Mouse (Mus musculus) Patski (cell line): ENCODE results near the gene Ly6g6e. TPM values are rescaled to one million over a fixed set of nuclear protein-coding genes. Genes with fewer than 3 reads are reported as not detected.
A peak's percentile ranks its signal among the peaks of the same experiment; 100 is the strongest.
"Not testable (repeated sequence)": the region's sequence is repeated elsewhere in the genome, so short reads cannot be mapped to it uniquely, and the experiment has no call there.

Experiments
- ATAC-seq: fragments of 100-300 bp; one replicate; pipeline ENCODE4 v1.8.0; 2021
- CTCF ChIA-PET: fragments of 350-600 bp; sonication (Branson Sonifier 250); formaldehyde crosslinking; loops from one replicate; lab custom pipeline; 2022; ENCODE audit warnings: inconsistent platforms; lab: Charles Lee
- POLR2A ChIA-PET: fragments of 350-600 bp; sonication (Branson Sonifier 250); formaldehyde crosslinking; loops from one replicate; lab custom pipeline; 2022; ENCODE audit warnings: antibody characterized with exemption, inconsistent platforms; lab: Charles Lee
- DNase-seq: peaks from one replicate; pipeline ENCODE4 v3.0.0-alpha.2; 2011; ENCODE audit warnings: low read depth, low spot score
- H3K27me3 ChIP-seq: fragments of 371-371 bp; one replicate; pipeline ENCODE4 v1.5.1; 2021
- CTCF ChIP-seq: fragments of 100-300 bp; IDR thresholded peaks from one replicate; pipeline ENCODE4 v1.5.1; 2021
- in situ Hi-C: fragments of 300-500 bp; cut with MboI; formaldehyde crosslinking; loops from 3 replicates; pipeline ENCODE4 v1.11.1; 2018; ENCODE audit warnings: low pct_unique_long_range_greater_than_20kb, mixed read lengths
- polyA plus RNA-seq: library from polyadenylated mRNA; unstranded; gene quantifications from one replicate; pipeline ENCODE4 v1.2.3, GENCODE M21; 2021

The Ly6g6e gene
- polyA plus RNA-seq, 1 experiment from 2014 or later = not detected

DNA sequence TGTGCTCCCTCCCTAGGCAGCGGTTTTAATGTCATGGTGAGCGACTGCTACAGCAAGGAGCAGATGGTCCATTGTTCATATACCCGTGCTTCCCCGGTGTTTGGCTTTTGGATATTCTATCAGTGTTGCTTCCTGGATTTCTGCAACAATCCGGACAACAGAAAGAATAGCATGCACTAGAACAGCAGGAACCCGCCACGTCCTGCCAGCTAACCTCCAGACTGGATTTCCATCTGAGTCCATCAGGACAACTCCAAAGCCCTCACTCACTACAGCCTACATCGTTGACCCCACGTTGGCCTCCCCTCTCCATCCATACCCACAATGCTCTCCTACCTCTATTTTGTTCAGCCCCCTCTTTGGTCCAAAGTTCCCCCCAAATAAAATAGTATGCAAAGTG is 35.1 kb downstream of the Ly6g6e start:
- in situ Hi-C loops = loop anchor here (5.0 kb wide), 1 partner anchor 89 kb away; no protein-coding TSS in a partner anchor
- ChIA-PET CTCF (no interaction called here), POLR2A (interaction anchor here (1.4 kb wide), 1 partner anchor 9 kb away, joined by 3 read pairs; the partner anchor contains the start of gene Gpank1)
- no peak for ATAC-seq
- TF ChIP-seq CTCF = no peak
- no peak for DNase-seq
- H3K27me3 ChIP-seq = no peaks in the 10 kb centered on the region

DNA sequence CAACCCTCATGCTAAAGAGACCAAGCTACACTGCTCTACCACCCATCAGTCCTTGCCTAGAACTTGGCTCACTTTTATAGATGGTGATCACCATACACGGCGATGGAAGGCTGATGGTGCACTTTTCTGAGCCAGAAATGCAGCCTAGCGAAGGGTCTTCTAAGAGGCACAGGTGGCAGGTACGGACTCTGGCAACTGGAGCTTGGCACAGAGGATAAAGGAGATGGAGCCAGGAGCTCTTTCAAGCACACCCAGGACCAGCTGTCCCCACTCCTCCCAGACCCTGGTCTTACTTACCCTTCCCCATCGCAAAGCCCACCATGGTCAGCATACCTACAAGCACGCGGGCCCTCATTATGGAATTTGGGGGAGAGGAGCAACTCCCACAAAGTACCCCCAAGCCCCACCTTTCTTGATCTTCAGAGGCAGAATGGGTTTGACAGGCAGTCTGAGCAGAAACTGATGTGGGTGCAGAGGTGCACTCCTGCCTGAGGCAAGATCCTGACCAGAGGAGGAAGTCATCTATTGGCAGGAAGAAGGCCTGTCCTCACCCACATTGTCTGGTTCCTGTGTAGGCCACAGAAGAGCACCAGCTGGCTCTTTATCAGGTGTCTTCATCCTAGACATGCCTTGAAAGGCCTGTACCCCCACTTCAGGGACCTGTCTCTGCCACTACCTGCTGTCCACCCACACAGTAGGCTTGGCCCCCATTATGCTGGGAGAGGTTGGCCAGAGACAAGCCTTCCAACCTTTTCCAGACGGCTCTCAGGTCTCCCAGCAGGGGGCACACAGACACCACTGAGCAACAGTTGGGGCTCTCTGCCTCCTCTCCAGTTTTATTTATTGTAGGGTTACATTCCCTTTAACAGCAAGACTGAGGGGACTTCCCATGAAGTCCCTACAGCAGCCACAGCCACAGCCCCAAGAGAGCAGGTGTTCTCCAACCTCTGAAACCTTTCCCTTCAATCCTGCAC is 38.6 kb downstream of the Ly6g6e start, which contains the start of gene Ly6g5b:
Gene Ly6g5b (minus strand): TSS at position 383 of the 974 bp plus-strand sequence.
- no peaks in the 10 kb centered on the region for H3K27me3 ChIP-seq
- CTCF ChIA-PET = interaction anchor here (2.1 kb wide), 1 partner anchor 11 kb away, joined by 4 read pairs; the partner anchor contains the start of gene D17H6S53E
- in situ Hi-C loops = no loop called here
- no peak for ATAC-seq
- POLR2A ChIA-PET = no interaction called here
- no peak for TF ChIP-seq CTCF
- no peak for DNase-seq

DNA sequence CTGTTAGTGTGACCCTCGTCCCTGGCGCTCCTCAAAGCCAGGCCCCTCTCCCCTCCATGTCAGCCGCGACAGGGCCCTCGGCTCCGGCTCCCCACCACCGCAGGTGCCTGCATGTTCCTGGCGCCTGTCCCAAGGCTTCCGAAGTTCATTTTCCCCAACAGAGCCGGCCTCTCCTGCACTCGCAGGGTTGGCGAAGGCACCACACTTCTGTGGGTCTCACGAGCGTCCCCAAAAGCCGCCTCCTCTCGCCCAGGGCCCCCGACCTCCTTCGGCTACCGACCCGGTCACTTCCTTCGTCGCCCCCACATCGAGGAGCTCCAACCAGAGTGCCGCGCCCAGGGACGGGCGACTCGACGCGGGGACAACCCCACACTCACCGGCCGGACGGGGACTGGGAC is 44.0 kb downstream of the Ly6g6e start:
- no peaks in the 10 kb centered on the region for H3K27me3 ChIP-seq
- DNase-seq = no peak
- ATAC-seq = peak; percentile 5
- no peak for TF ChIP-seq CTCF
- POLR2A ChIA-PET = interaction anchor here (0.9 to 1.6 kb wide), 3 partner anchors 10 to 102 kb away, joined by 3 read pairs; no protein-coding TSS in a partner anchor
- in situ Hi-C loops = no loop called here
- CTCF ChIA-PET = interaction anchor here (0.8 to 1.8 kb wide), 2 partner anchors 47 to 99 kb away, joined by 3 to 5 read pairs; no protein-coding TSS in a partner anchor

DNA sequence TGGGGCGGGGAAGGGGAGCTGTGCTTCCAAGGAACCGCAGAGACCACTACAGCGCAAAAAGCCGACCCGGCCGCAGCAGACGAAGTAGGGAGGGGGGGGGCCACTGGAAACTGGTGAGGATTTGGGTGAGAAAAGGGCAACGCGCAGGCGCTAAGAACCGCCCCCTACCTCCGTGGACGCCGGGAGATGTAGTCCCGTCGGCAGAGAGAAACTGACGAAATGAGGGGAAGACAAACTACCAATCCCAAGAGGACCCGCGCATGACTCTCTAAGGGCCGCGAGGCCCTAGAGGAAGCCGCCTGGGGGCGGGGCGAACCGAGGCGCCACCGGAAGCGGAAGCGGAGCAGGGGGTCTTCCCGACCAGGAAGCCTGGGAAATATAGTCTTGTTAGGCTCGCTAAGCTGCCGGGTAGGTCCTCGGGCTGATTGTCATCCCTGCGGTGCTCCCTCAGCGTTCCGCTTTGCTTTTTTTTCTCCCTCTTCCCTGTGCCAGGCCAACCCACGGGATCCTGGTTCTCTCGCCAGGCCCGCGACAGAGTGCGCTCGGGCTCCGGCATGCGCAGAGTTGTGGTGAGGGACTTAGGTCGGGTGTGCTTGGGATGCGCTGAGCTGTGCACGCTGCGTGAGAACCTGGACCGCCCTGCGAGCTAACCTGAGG is 44.6 kb downstream of the Ly6g6e start, which contains the start of gene Gpank1:
Gene Gpank1 (plus strand): TSS at position 313 of the 657 bp plus-strand sequence.
- H3K27me3 ChIP-seq = no peaks in the 10 kb centered on the region
- in situ Hi-C loops = no loop called here
- TF ChIP-seq CTCF = no peak
- DNase-seq (peak; percentile 87), ATAC-seq (peak; percentile 89)
- POLR2A ChIA-PET = interaction anchor here (0.7 to 1.6 kb wide), 4 partner anchors 10 to 120 kb away, joined by 3 read pairs; no protein-coding TSS in a partner anchor
- CTCF ChIA-PET = interaction anchor here (0.8 to 1.8 kb wide), 3 partner anchors 26 to 99 kb away, joined by 3 to 5 read pairs (median 3); no protein-coding TSS in a partner anchor

DNA sequence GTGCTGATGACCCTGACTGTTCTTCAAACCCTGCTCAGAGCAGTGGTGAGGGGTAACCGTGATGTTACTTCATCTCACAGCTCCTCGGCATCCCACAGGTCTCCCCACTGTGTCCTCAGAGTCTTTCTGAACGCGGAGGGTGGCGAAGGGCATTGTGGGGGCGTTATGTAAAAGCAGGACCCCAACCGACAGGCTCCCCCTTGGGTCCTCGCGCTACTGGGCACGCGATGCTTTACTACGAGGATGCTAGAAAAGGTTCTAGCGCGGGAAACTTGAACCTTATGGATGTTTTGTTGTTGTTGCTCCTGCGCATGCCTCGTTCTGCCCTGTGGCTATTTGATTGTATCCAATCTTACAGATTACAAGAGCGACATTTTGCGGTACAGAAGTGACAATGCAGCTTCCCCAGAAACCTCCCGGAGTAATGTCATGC is 45.2 kb downstream of the Ly6g6e start, which contains the start of gene Csnk2b:
Gene Csnk2b (minus strand): TSS at position 183 of the 433 bp plus-strand sequence.
- ChIA-PET POLR2A (interaction anchor here (0.6 to 1.2 kb wide), 3 partner anchors 14 to 120 kb away, joined by 3 to 5 read pairs (median 3); no protein-coding TSS in a partner anchor), CTCF (interaction anchor here (0.8 to 1.8 kb wide), 3 partner anchors 27 to 100 kb away, joined by 3 to 5 read pairs (median 3); no protein-coding TSS in a partner anchor)
- DNase-seq = peak; percentile 38
- H3K27me3 ChIP-seq = no peaks in the 10 kb centered on the region
- peak; percentile 9 for ATAC-seq
- TF ChIP-seq CTCF = no peak
- in situ Hi-C loops = no loop called here

DNA sequence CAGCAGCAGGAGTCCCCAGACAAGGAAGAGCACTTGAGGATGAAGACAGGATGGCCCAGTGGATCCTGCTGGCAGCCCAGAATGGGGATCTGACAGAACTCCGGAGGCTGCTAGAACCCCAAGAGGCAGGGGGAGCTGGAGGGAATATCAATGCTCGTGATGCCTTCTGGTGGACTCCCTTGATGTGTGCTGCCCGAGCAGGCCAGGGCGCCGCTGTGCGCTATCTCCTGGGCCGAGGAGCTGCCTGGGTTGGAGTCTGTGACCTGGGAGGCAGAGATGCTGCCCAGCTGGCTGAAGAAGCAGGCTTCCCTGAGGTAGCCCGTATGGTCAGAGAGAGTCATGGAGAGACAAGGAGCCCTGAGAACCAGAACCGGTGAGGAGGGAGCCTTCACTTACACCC is 46.6 kb downstream of the Ly6g6e start:
- DNase-seq, in situ Hi-C loops, ATAC-seq, POLR2A ChIA-PET, CTCF ChIA-PET, H3K27me3 ChIP-seq: not testable (repeated sequence)

DNA sequence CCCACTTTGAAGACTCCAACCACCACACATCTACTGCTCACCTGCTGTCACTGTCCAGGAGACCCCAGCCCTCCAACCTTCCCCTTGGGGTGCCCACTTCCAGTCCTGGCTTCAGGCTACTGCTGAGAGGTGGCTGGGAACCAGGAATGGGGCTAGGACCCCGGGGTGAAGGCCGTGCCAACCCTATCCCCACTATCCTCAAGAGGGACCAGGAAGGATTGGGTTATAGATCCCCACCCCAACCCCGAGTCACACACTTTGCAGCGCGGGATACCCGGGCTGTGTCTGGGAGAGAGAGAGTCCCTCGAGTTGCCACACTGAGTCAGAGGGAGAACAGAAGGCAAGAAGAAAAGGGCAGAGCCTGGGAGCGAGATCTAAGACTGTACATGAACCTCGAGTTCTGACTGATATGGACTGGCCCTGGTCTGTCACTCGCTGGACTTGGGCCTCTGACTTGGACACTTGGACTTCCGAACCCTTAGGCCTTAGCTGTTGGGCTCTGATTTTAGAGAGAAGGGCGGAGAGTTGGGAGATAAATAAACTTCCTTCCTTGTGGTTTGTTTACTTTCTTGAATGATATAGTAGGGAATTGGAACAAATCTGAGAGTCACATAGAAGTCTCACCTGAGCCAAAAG is 47.7 kb downstream of the Ly6g6e start:
- in situ Hi-C loops, H3K27me3 ChIP-seq, ATAC-seq, DNase-seq: not testable (repeated sequence)
- ChIA-PET CTCF (interaction anchor here (0.9 to 2.1 kb wide), 2 partner anchors 14 to 18 kb away, joined by 3 to 11 read pairs; no protein-coding TSS in a partner anchor), POLR2A (interaction anchor here (0.6 kb wide), 1 partner anchor 226 kb away, joined by 12 read pairs; the partner anchor contains the start of genes C2 and Ehmt2)

DNA sequence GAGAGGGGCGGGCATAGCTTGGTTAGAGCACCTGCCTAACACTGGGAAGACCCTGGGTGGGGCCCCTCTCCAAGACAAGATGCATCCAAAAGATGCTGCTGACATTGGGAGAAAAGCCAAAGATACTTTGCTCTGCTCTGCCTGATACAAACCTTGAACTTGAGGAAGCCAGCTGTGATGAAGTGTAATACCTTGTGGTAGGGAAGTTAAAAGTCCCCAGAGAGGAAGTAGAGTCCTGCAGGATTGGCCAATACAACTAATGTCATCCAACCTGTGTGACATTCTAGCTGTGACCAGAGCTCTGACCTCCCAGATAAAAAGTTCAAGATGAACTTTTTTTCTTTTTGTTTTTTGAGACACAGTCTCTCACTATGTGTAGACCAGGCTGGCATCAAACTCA is 48.4 kb downstream of the Ly6g6e start:
- TF ChIP-seq CTCF = no peak
- POLR2A ChIA-PET = interaction anchor here (0.6 kb wide), 1 partner anchor 227 kb away, joined by 12 read pairs; the partner anchor contains the start of genes C2 and Ehmt2
- in situ Hi-C loops = loop anchor here (25.0 kb wide), 1 partner anchor 488 kb away; the partner anchor contains the start of genes Atf6b, Fkbpl, Ppt2 and Prrt1

DNA sequence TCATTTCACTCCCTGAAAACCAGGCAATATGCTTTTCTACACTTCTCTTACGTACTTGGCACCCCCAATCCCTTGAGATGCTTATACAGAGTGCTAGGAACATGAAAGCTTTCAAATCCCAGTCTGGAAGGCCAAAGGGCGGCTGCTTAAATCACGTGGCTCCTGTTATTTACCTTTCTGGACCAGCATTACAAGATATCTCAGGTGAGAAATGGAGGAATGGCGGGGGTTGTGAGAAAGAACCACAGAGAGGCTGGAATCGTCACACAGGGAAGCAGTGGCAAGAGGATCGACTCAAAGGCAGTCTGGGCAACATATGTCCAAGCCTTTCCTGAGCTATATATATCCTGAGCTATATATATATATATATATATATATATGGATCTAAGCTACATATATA is 48.9 kb downstream of the Ly6g6e start:
- TF ChIP-seq CTCF = no peak
- ATAC-seq (no peak), DNase-seq (no peak)
- in situ Hi-C loops = loop anchor here (25.0 kb wide), 1 partner anchor 488 kb away; the partner anchor contains the start of genes Atf6b, Fkbpl, Ppt2 and Prrt1
- H3K27me3 ChIP-seq = no peaks in the 10 kb centered on the region
- ChIA-PET CTCF (interaction anchor here (0.9 to 2.1 kb wide), 4 partner anchors 10 to 37 kb away, joined by 3 to 11 read pairs (median 5); partner anchors contain the start of gene Ly6g5b), POLR2A (interaction anchor here (0.6 to 1.5 kb wide), 3 partner anchors 31 to 116 kb away, joined by 3 to 4 read pairs (median 3); partner anchors contain the start of gene Ddx39b)

More for the DNA sequence above, 48.4 kb downstream of the Ly6g6e start:
- no peaks in the 10 kb centered on the region for H3K27me3 ChIP-seq
- ATAC-seq (no peak), DNase-seq (no peak)
- CTCF ChIA-PET = interaction anchor here (0.9 to 2.1 kb wide), 2 partner anchors 13 to 18 kb away, joined by 3 to 11 read pairs; no protein-coding TSS in a partner anchor
